Mouse (Mus musculus) NIH3T3 (cell line): ENCODE results near the gene Serpina10.
A peak's percentile ranks its signal among the peaks of the same experiment; 100 is the strongest.
"Not testable (repeated sequence)": the region's sequence is repeated elsewhere in the genome, so short reads cannot be mapped to it uniquely, and the experiment has no call there.

Source experiments
- DNase-seq: peaks from one replicate; pipeline ENCODE4 v3.0.0-alpha.2; 2012; ENCODE audit warnings: low read depth

Gene Serpina10

GRCm38 (mm10) chr12:103631203-103631612 lies at the start of gene Serpina10:
Gene Serpina10 (minus strand): TSS chr12:103631444.
- DNase-seq, result no peak

GRCm38 (mm10) chr12:103679853-103680252 lies 48.6 kb upstream of the Serpina10 start:
- DNase-seq, result not testable (repeated sequence)

- no peak for DNase-seq
Measured at GRCm38 (mm10) chr12:103676039-103676438, 44.8 kb upstream of the Serpina10 start, which contains the start of gene Serpina16. Gene Serpina16 (minus strand): TSS chr12:103676139.

GRCm38 (mm10) chr12:103673179-103673578 lies 41.9 kb upstream of the Serpina10 start:
- DNase-seq, result peak; percentile 58

- no peak for DNase-seq
Measured at GRCm38 (mm10) chr12:103671483-103671882, 40.2 kb upstream of the Serpina10 start.

- no peak for DNase-seq
Measured at GRCm38 (mm10) chr12:103670964-103671363, 39.7 kb upstream of the Serpina10 start.

GRCm38 (mm10) chr12:103670344-103670743 lies 39.1 kb upstream of the Serpina10 start:
- DNase-seq, result no peak

- DNase-seq, result no peak
Measured at GRCm38 (mm10) chr12:103665286-103665685, 34.0 kb upstream of the Serpina10 start.

- not testable (repeated sequence) for DNase-seq
Measured at GRCm38 (mm10) chr12:103662053-103662452, 30.8 kb upstream of the Serpina10 start.

GRCm38 (mm10) chr12:103660076-103660475 lies 28.8 kb upstream of the Serpina10 start:
- no peak for DNase-seq

GRCm38 (mm10) chr12:103659171-103659570 lies 27.9 kb upstream of the Serpina10 start:
- no peak for DNase-seq

GRCm38 (mm10) chr12:103657991-103658390 lies 26.7 kb upstream of the Serpina10 start:
- DNase-seq, result no peak

GRCm38 (mm10) chr12:103656848-103657626 lies 25.8 kb upstream of the Serpina10 start, which contains the start of gene Serpina6:
Gene Serpina6 (minus strand): TSS chr12:103657212.
- DNase-seq, result no peak

- DNase-seq, result no peak
Measured at GRCm38 (mm10) chr12:103655123-103656044, 24.1 kb upstream of the Serpina10 start.

GRCm38 (mm10) chr12:103653836-103654235 lies 22.6 kb upstream of the Serpina10 start:
- no peak for DNase-seq

GRCm38 (mm10) chr12:103646314-103646713 lies 15.1 kb upstream of the Serpina10 start:
- no peak for DNase-seq

- no peak for DNase-seq
Measured at GRCm38 (mm10) chr12:103644601-103645000, 13.4 kb upstream of the Serpina10 start.

- no peak for DNase-seq
Measured at GRCm38 (mm10) chr12:103643818-103644217, 12.6 kb upstream of the Serpina10 start.

- peak; percentile 78 for DNase-seq
Measured at GRCm38 (mm10) chr12:103643336-103643735, 12.1 kb upstream of the Serpina10 start.

GRCm38 (mm10) chr12:103635846-103636245 lies 4.6 kb upstream of the Serpina10 start:
- DNase-seq, result no peak

GRCm38 (mm10) chr12:103634430-103634829 lies 3.2 kb upstream of the Serpina10 start:
- DNase-seq, result no peak

- DNase-seq, result no peak
Measured at GRCm38 (mm10) chr12:103616860-103617261, 14.4 kb downstream of the Serpina10 start.

- no peak for DNase-seq
Measured at GRCm38 (mm10) chr12:103615734-103616133, 15.5 kb downstream of the Serpina10 start.
